Mouse (Mus musculus) limb, embryonic 10.5 days (tissue): ENCODE measurements around the gene Ptgs1. TPM values are rescaled to one million over a fixed set of nuclear protein-coding genes. Genes with fewer than 3 reads are reported as not detected.

ENCODE experiments used
- DNase-seq: peaks from one replicate; pipeline ENCODE4 v3.0.0-alpha.2; 2017; ENCODE audit warnings: low spot score
- H3K27ac ChIP-seq: fragments of 300-500 bp; sonication (generic); 2 replicates; pipeline ENCODE4 v1.5.1; 2016; ENCODE audit warnings: mild to moderate bottlenecking
- H3K27me3 ChIP-seq: fragments of 300-500 bp; sonication (generic); 2 replicates; pipeline ENCODE4 v1.6.1; 2016; ENCODE audit warnings: low read depth, mild to moderate bottlenecking; ENCODE audit not compliant: poor library complexity, severe bottlenecking
- H3K36me3 ChIP-seq: fragments of 300-500 bp; sonication (generic); 2 replicates; pipeline ENCODE4 v1.6.1; 2016; ENCODE audit warnings: mild to moderate bottlenecking, moderate library complexity
- H3K4me1 ChIP-seq: fragments of 300-500 bp; sonication (generic); 2 replicates; pipeline ENCODE4 v1.6.1; 2016
- H3K4me3 ChIP-seq: fragments of 300-500 bp; sonication (generic); 2 replicates; pipeline ENCODE4 v1.5.1; 2016; ENCODE audit warnings: mild to moderate bottlenecking, moderate library complexity
- H3K9me3 ChIP-seq: fragments of 300-500 bp; sonication (generic); replicated peaks from 2 replicates; pipeline ENCODE4 v1.6.1; 2016; ENCODE audit warnings: mild to moderate bottlenecking
- WGBS: fragments of 180-500 bp; shearing (Covaris S2); methylation state at CpG from one replicate; pipeline ENCODE4 v1.1.7; 2016; 5-methylcytosine and 5-hydroxymethylcytosine counted together
- polyA plus RNA-seq: library from polyadenylated mRNA; unstranded; fragments of >200 nt; fragmentation: Nextera tagmentation; extraction: Ambion mirVana; gene quantifications from 2 replicates; pipeline ENCODE4 v1.2.1, GENCODE M21; 2016

Ptgs1 gene
- polyA plus RNA-seq, 1 experiment from 2014 or later = 3.3 TPM

GRCm38 (mm10) chr2:36201756-36202610 is 28.2 kb upstream of the Ptgs1 start:
- Histone ChIP-seq H3K4me1 (peaks cover 34% of the 10 kb centered on the region), H3K27ac (no peak overlapping the region), H3K27me3 (peaks cover 85% of the 10 kb centered on the region), H3K9me3 (no peaks in the 10 kb centered on the region), H3K36me3 (no peaks in the 10 kb centered on the region), H3K4me3 (no peak overlapping the region)
- 27% methylated on average over 18 of the region's 18 CpGs for WGBS
- peak; percentile 37 for DNase-seq

GRCm38 (mm10) chr2:36202611-36202880 is 27.7 kb upstream of the Ptgs1 start:
- Histone ChIP-seq H3K9me3 (no peaks in the 10 kb centered on the region), H3K36me3 (no peaks in the 10 kb centered on the region), H3K4me1 (peaks cover 40% of the 10 kb centered on the region), H3K27me3 (peaks cover 79% of the 10 kb centered on the region), H3K27ac (no peak overlapping the region), H3K4me3 (peak overlapping the region; percentile 50)
- no peak for DNase-seq
- WGBS = 17% methylated on average over 5 of the region's 5 CpGs

GRCm38 (mm10) chr2:36203011-36203825 is 27.0 kb upstream of the Ptgs1 start:
- peak overlapping the region; percentile 50 for H3K4me3 ChIP-seq
- H3K27ac ChIP-seq = no peak overlapping the region
- peaks cover 73% of the 10 kb centered on the region for H3K27me3 ChIP-seq

GRCm38 (mm10) chr2:36204595-36204994 is 25.6 kb upstream of the Ptgs1 start:
- 48% methylated on average over 4 of the region's 4 CpGs for whole genome bisulfite sequencing
- no peak overlapping the region for H3K27ac ChIP-seq
- DNase-seq = no peak
- H3K4me3 ChIP-seq = no peak overlapping the region
- H3K27me3 ChIP-seq = peaks cover 70% of the 10 kb centered on the region
- H3K9me3 ChIP-seq = no peaks in the 10 kb centered on the region
- no peaks in the 10 kb centered on the region for H3K36me3 ChIP-seq
- peaks cover 40% of the 10 kb centered on the region for H3K4me1 ChIP-seq

More at GRCm38 (mm10) chr2:36203011-36203825, 27.0 kb upstream of the Ptgs1 start:
- 1% methylated on average over 39 of the region's 39 CpGs for WGBS
- peaks cover 42% of the 10 kb centered on the region for H3K4me1 ChIP-seq
- H3K9me3 ChIP-seq = no peaks in the 10 kb centered on the region
- H3K36me3 ChIP-seq = no peaks in the 10 kb centered on the region
- DNase-seq = peak; percentile 61

GRCm38 (mm10) chr2:36207071-36207470 is 23.2 kb upstream of the Ptgs1 start:
- peak; percentile 63 for DNase-seq
- WGBS = 15% methylated on average over 11 of the region's 11 CpGs
- no peaks in the 10 kb centered on the region for H3K9me3 ChIP-seq
- H3K27me3 ChIP-seq = peaks cover 68% of the 10 kb centered on the region
- peaks cover 57% of the 10 kb centered on the region for H3K4me1 ChIP-seq
- H3K4me3 ChIP-seq = no peak overlapping the region
- no peaks in the 10 kb centered on the region for H3K36me3 ChIP-seq
- peak overlapping the region; percentile 27; the same call in 1 of the 2 replicates for H3K27ac ChIP-seq

GRCm38 (mm10) chr2:36210796-36211195 is 19.4 kb upstream of the Ptgs1 start:
- Histone ChIP-seq H3K4me1 (peaks cover 59% of the 10 kb centered on the region), H3K4me3 (peak overlapping the region; percentile 41), H3K9me3 (no peaks in the 10 kb centered on the region), H3K27me3 (peaks cover 34% of the 10 kb centered on the region), H3K27ac (peak overlapping the region; percentile 75), H3K36me3 (no peaks in the 10 kb centered on the region)
- 3% methylated on average over 34 of the region's 34 CpGs for WGBS
- peak; percentile 63 for DNase-seq

- Histone ChIP-seq H3K27me3 (peaks cover 34% of the 10 kb centered on the region), H3K4me1 (peaks cover 58% of the 10 kb centered on the region), H3K36me3 (no peaks in the 10 kb centered on the region), H3K9me3 (no peaks in the 10 kb centered on the region), H3K27ac (peak overlapping the region; percentile 68), H3K4me3 (no peak overlapping the region)
- DNase-seq = peak; percentile 80
- 2% methylated on average over 7 of the region's 7 CpGs for WGBS
These were observed 18.4 kb upstream of the Ptgs1 start for GRCm38 (mm10) chr2:36211785-36212184.

- peaks cover 34% of the 10 kb centered on the region for H3K27me3 ChIP-seq
These were observed 17.1 kb upstream of the Ptgs1 start for GRCm38 (mm10) chr2:36213108-36213507.

GRCm38 (mm10) chr2:36214023-36214422 is 16.2 kb upstream of the Ptgs1 start:
- no peak overlapping the region for H3K4me3 ChIP-seq
- DNase-seq = peak; percentile 95
- H3K9me3 ChIP-seq = no peaks in the 10 kb centered on the region
- WGBS = 8% methylated on average over 8 of the region's 8 CpGs
- H3K27me3 ChIP-seq = peaks cover 29% of the 10 kb centered on the region
- no peak overlapping the region for H3K27ac ChIP-seq
- no peaks in the 10 kb centered on the region for H3K36me3 ChIP-seq
- H3K4me1 ChIP-seq = peaks cover 60% of the 10 kb centered on the region

More at GRCm38 (mm10) chr2:36213108-36213507, 17.1 kb upstream of the Ptgs1 start:
- WGBS = 66% methylated on average over 7 of the region's 7 CpGs
- H3K9me3 ChIP-seq = no peaks in the 10 kb centered on the region
- H3K4me1 ChIP-seq = peaks cover 60% of the 10 kb centered on the region
- H3K36me3 ChIP-seq = no peaks in the 10 kb centered on the region
- DNase-seq = no peak
- H3K4me3 ChIP-seq = no peak overlapping the region
- H3K27ac ChIP-seq = peak overlapping the region; percentile 58; the same call in 1 of the 2 replicates

GRCm38 (mm10) chr2:36214425-36214824 is 15.8 kb upstream of the Ptgs1 start:
- Histone ChIP-seq H3K27me3 (peaks cover 25% of the 10 kb centered on the region), H3K36me3 (no peaks in the 10 kb centered on the region), H3K27ac (no peak overlapping the region), H3K9me3 (no peaks in the 10 kb centered on the region), H3K4me3 (no peak overlapping the region), H3K4me1 (peaks cover 60% of the 10 kb centered on the region)
- no peak for DNase-seq
- 72% methylated on average over 5 of the region's 5 CpGs for WGBS

- Histone ChIP-seq H3K9me3 (no peaks in the 10 kb centered on the region), H3K27me3 (peaks cover 17% of the 10 kb centered on the region), H3K27ac (no peak overlapping the region), H3K4me1 (peaks cover 60% of the 10 kb centered on the region), H3K4me3 (no peak overlapping the region), H3K36me3 (no peaks in the 10 kb centered on the region)
- WGBS = 89% methylated on average over 5 of the region's 5 CpGs
- DNase-seq = no peak
These were observed 15.0 kb upstream of the Ptgs1 start for GRCm38 (mm10) chr2:36215203-36215739.

GRCm38 (mm10) chr2:36216546-36216945 is 13.7 kb upstream of the Ptgs1 start:
- Histone ChIP-seq H3K4me1 (peaks cover 48% of the 10 kb centered on the region), H3K27me3 (peaks cover 4% of the 10 kb centered on the region), H3K4me3 (no peak overlapping the region), H3K27ac (no peak overlapping the region), H3K9me3 (no peaks in the 10 kb centered on the region), H3K36me3 (no peaks in the 10 kb centered on the region)
- no peak for DNase-seq
